Mouse (Mus musculus) liver, adult 2 months (tissue): ENCODE data around the gene Cd28.

Experiments used
- CTCF ChIP-seq: fragments of 200-500 bp; IDR thresholded peaks from 2 replicates; pipeline ENCODE4 v1.5.1; 2011; ENCODE audit warnings: low read depth, low read length, control low read depth
- POLR2A ChIP-seq: fragments of 200-500 bp; IDR thresholded peaks from 2 replicates; pipeline ENCODE4 v1.6.1; 2011; ENCODE audit warnings: low read length, control low read depth; ENCODE audit not compliant: insufficient read depth; ENCODE audit errors: extremely low read depth

DNA sequence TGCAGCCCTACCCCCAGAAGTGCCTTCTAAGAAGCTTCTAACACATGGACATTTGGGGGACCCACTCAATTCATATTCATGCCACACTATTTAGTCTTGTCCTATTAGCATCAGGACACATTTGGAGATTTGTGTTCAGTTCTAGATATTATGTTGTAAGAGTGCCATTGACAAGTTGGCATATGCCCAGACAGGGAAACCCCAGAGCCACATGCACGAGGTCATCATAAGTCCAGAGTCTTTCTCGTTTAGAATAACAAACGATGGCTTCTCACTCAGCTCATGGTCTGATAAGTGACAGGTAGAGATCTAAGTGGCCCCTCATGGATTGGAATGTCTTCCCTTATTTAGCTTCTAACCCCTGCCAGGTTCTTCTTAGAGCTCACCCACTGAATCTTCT, 105.0 kb downstream of the Cd28 start:
- TF ChIP-seq CTCF, result no peak
- TF ChIP-seq POLR2A, result no peak
